23 mouse cellular contexts compared by ENCODE assay signal in genomic region chr8:78289374-78289971, GRCm38 (mm10).
DNase-seq lines count a peak whose midpoint lies in the region; ATAC-seq and TF ChIP-seq lines count a peak whose summit lies in the region.
"Had no signal": no experiment of that assay in that cellular context is flagged by ENCODE, and none has a peak within 500 bp of the region (broad histone marks: within the 10 kb centered on the region; RNA-seq: fewer than 3 reads in every experiment).

No protein-coding gene starts in this region.

- TF ChIP-seq CTCF in liver, postnatal 0 days (IDR thresholded peaks at IDR 0.05; ENCODE audit: low read depth), result no peak

- H3K4me1 ChIP-seq in liver, embryonic 11.5 days (replicated peaks; ENCODE audit: control insufficient read depth, insufficient read depth, low read length), result no peaks in the 10 kb centered on the region
- H3K4me1 ChIP-seq in liver, postnatal 0 days (ENCODE audit: insufficient read depth), result no peaks in the 10 kb centered on the region
- H3K4me1 ChIP-seq in ES-E14 (ENCODE audit: control insufficient read depth in 2 of 2, insufficient read depth in 2 of 2, low read length in 2 of 2, poor library complexity in 1 of 2), result peaks cover 0 to 9% of the 10 kb centered on the region in 2 experiments; a peak in 1 of 4 replicates
- H3K4me1 ChIP-seq: embryonic facial prominence, embryonic 13.5 days; forebrain, embryonic 15.5 days; heart, embryonic 12.5 days; hindbrain, embryonic 13.5 days; stomach, embryonic 15.5 days had no signal

- no peak overlapping the region for H3K9ac ChIP-seq in liver, embryonic 11.5 days (ENCODE audit: low read depth, low read length)
- H3K9ac ChIP-seq in liver, postnatal 0 days (replicated peaks), result no peak overlapping the region
- H3K9ac ChIP-seq in ES-E14 (ENCODE audit: insufficient read depth, low read depth, low read length, poor library complexity, severe bottlenecking), result peak overlapping the region; percentile 25; the same call in 1 of the 2 replicates
- H3K9ac ChIP-seq: embryonic facial prominence, embryonic 13.5 days; forebrain, embryonic 15.5 days; heart, embryonic 12.5 days; hindbrain, embryonic 13.5 days; stomach, embryonic 15.5 days had no signal

- H3K4me2 ChIP-seq in liver, embryonic 11.5 days, result no peak overlapping the region
- no peak overlapping the region for H3K4me2 ChIP-seq in liver, postnatal 0 days (ENCODE audit: low read depth, low read length)
- H3K4me2 ChIP-seq: embryonic facial prominence, embryonic 13.5 days; forebrain, embryonic 15.5 days; heart, embryonic 12.5 days; hindbrain, embryonic 13.5 days; stomach, embryonic 15.5 days had no signal

- H3K4me3 ChIP-seq in liver, embryonic 11.5 days (ENCODE audit: low read depth, low read length), result no peak overlapping the region
- H3K4me3 ChIP-seq in liver, postnatal 0 days (ENCODE audit: low read depth, low read length), result no peak overlapping the region
- H3K4me3 ChIP-seq in ES-E14 (ENCODE audit: insufficient read depth in 1 of 2, low read depth in 1 of 2, low read length in 2 of 2, poor library complexity in 1 of 2, severe bottlenecking in 1 of 2), result no peak overlapping the region
- H3K4me3 ChIP-seq: embryonic facial prominence, embryonic 13.5 days; forebrain, embryonic 15.5 days; heart, embryonic 12.5 days; hindbrain, embryonic 13.5 days; stomach, embryonic 15.5 days had no signal

- no peak overlapping the region for H3K27ac ChIP-seq in liver, embryonic 11.5 days (ENCODE audit: low read depth, low read length)
- H3K27ac ChIP-seq in liver, postnatal 0 days (ENCODE audit: low read depth), result no peak overlapping the region
- no peak overlapping the region for H3K27ac ChIP-seq in ES-E14 (ENCODE audit: insufficient read depth, low read depth, low read length, poor library complexity, severe bottlenecking)
- H3K27ac ChIP-seq: embryonic facial prominence, embryonic 13.5 days; forebrain, embryonic 15.5 days; hindbrain, embryonic 13.5 days; stomach, embryonic 15.5 days had no signal

- peak; percentile 12 for DNase-seq in layer of hippocampus, adult 11-12 months (ENCODE audit: low spot score)
- no peak for DNase-seq in layer of hippocampus, adult 8-10 months (ENCODE audit: low spot score in 2 of 2)
- DNase-seq in liver, embryonic 11.5 days (ENCODE audit: low spot score), result peak; percentile 15
- no peak for DNase-seq in liver, postnatal 0 days
- no peak for DNase-seq in ES-E14 (ENCODE audit: low read depth, low spot score)
- DNase-seq in natural killer cell, adult 2 months (ENCODE audit: low spot score in 2 of 2), result no peak
- no peak for DNase-seq in cerebellum, postnatal 10 days
- DNase-seq: adrenal gland, adult 2 months; cerebellum, adult 9-11 months; heart, adult 11 months; kidney, adult 8-10 months; kidney, postnatal 14 days; liver; lung, adult 18-20 months; lung, postnatal 14 days; retina, postnatal 1 day; thymus, adult 2 months had no signal

- no peaks in the 10 kb centered on the region for H3K36me3 ChIP-seq in liver, embryonic 11.5 days (ENCODE audit: control insufficient read depth, insufficient read depth, low read length)
- H3K36me3 ChIP-seq in liver, postnatal 0 days (replicated peaks; ENCODE audit: insufficient read depth, low read length), result no peaks in the 10 kb centered on the region
- H3K36me3 ChIP-seq in ES-E14 (ENCODE audit: control insufficient read depth, insufficient read depth, low read length, poor library complexity, severe bottlenecking), result no peaks in the 10 kb centered on the region
- H3K36me3 ChIP-seq: embryonic facial prominence, embryonic 13.5 days; forebrain, embryonic 15.5 days; heart, embryonic 12.5 days; hindbrain, embryonic 13.5 days; stomach, embryonic 15.5 days had no signal

- H3K27me3 ChIP-seq in liver, embryonic 11.5 days (replicated peaks; ENCODE audit: control insufficient read depth, insufficient read depth, low read length), result no peaks in the 10 kb centered on the region
- no peaks in the 10 kb centered on the region for H3K27me3 ChIP-seq in liver, postnatal 0 days (ENCODE audit: insufficient read depth, low read length)
- H3K27me3 ChIP-seq: embryonic facial prominence, embryonic 13.5 days; forebrain, embryonic 15.5 days; heart, embryonic 12.5 days; hindbrain, embryonic 13.5 days; stomach, embryonic 15.5 days had no signal

- in situ Hi-C loops in ES-E14 (cut with MboI; ENCODE audit: low sequenced_read_pairs in 2 of 2, unreplicated experiment in 2 of 2), result no loop called here

- H3K9me3 ChIP-seq in liver, embryonic 11.5 days (ENCODE audit: control insufficient read depth, low read length), result no peaks in the 10 kb centered on the region
- H3K9me3 ChIP-seq in liver, postnatal 0 days (ENCODE audit: low read length), result no peaks in the 10 kb centered on the region
- H3K9me3 ChIP-seq in ES-E14 (ENCODE audit: control insufficient read depth, insufficient read depth, low read depth, low read length), result no peaks in the 10 kb centered on the region
- H3K9me3 ChIP-seq: embryonic facial prominence, embryonic 13.5 days; forebrain, embryonic 15.5 days; heart, embryonic 12.5 days; hindbrain, embryonic 13.5 days; stomach, embryonic 15.5 days had no signal

- ATAC-seq in liver, embryonic 11.5 days (replicated peaks; ENCODE audit: low FRiP score), result no peak
- ATAC-seq in liver, postnatal 0 days, result no peak
- ATAC-seq in granulocyte monocyte progenitor cell, adult 5-6 weeks (replicated peaks; ENCODE audit: poor library complexity, severe bottlenecking), result peak; percentile 37
- ATAC-seq: forebrain, embryonic 15.5 days had no signal

- WGBS in liver, embryonic 11.5 days, result 74% methylated on average over 10 of the region's 10 CpGs
- 52% methylated on average over 10 of the region's 10 CpGs for WGBS in liver, postnatal 0 days (ENCODE audit: insufficient replicate concordance)

- TF ChIP-seq EP300 in liver, postnatal 0 days (IDR thresholded peaks at IDR 0.05; ENCODE audit: low read depth), result no peak

TF ChIP-seq in ES-E14, 5 proteins besides CTCF, POLR2A, EP300 and RAD21:
- no peak for TF ChIP-seq MAFK (IDR thresholded peaks at IDR 0.05; ENCODE audit: insufficient read depth, low read depth, low read length)
- no peak for TF ChIP-seq HCFC1 (IDR thresholded peaks at IDR 0.05; ENCODE audit: borderline replicate concordance, insufficient read depth, low read length)
- no peak for TF ChIP-seq ZNF384 (IDR thresholded peaks at IDR 0.05; ENCODE audit: low read depth, low read length)
- no peak for TF ChIP-seq ZC3H11A (IDR thresholded peaks at IDR 0.05; ENCODE audit: borderline replicate concordance, low read depth, low read length)
- no peak for TF ChIP-seq CHD2 (IDR thresholded peaks at IDR 0.05; ENCODE audit: low read depth, low read length)

Comparison
In these comparisons a context has a peak if more than half of its experiments do, and no peak if none do; other contexts are left out.
1. DNase-seq: peak in layer of hippocampus, adult 11-12 months (single experiment) and liver, embryonic 11.5 days (single experiment); none in layer of hippocampus, adult 8-10 months (0 of 2), liver, postnatal 0 days (single experiment), ES-E14 (single experiment), natural killer cell, adult 2 months (0 of 2) and cerebellum, postnatal 10 days (0 of 2).